Mouse (Mus musculus): ENCODE measurements around the gene Dpy19l2.
"Not testable (repeated sequence)": the region's sequence is repeated elsewhere in the genome, so short reads cannot be mapped to it uniquely, and the experiment has no call there.

Dpy19l2 gene

DNA sequence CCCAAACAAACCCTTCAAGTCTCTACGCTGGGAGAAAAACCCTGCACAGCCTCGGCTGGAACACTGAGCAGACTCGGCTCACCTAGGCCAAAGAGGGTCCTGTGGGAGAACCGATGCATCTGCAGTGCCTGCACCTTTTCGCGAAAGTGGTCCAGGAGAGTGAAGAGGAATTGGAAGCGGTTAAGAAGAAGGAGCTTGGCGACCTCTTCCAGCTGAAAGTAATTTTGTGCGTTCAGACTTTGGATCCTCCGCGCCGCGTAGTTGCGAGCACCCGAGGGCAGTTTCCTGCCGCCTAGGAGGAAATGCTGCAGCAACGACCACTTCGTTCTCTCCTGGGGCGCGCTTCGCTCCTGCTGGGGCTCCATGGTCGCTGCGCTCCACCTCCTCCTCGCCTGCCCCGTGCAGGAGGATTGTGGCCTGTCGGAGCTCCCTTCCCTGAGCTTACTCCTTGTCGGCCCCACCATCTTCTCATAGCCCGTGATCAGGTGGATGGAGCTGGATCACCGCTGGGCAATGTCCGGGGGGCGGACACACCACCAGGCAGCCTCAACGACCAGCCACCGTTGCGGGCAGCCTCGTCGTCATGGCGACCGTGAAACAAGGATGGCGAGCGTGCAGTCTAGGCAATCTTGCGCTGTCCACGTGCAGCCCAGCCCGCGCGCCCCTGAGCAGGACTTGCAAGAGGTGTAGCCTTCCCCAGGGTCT lies at the start of gene Dpy19l2:
TSS of gene Dpy19l2 (minus strand) at position 594 of the 705 bp plus-strand sequence.
- DNase-seq: no peak

DNA sequence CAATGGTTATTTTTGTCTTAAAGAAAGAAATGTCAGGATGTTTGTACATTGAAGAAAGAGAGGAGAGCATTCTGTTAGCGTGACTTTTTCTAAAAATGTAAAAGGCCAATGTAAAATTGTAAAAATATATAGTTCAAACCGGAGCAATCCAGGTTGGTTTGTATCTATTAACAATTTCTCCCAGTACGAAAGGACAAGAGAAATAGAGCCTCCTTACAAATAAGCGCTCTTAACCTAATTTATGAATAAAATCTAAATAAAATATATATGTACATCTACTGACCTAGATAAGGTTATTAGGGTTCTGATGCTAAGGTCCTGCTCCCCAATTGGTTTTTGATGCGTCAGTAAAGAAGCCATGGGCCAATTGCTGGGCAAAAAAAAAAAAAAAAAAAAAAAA lies 48.9 kb upstream of the Dpy19l2 start:
- DNase-seq: no peak

DNA sequence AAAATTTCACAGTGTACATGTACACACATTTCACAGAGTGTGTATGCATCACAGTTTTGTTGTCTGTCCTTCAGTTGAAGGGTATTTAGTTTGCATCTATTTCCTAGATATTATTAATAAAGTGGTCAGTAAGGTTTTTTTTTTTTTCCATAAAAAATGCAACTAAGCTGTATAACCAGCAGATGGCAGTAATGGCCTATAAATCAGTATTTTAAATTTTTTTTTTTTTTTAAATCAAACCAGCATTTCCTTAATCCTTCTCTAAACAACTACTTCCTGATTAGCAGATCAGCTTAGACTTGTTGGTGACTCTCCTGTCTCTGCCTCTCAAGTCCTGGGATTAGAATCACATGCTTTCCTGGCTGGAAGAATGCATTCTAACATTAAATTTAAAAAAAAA lies 5.2 kb upstream of the Dpy19l2 start:
- no peak for DNase-seq

DNA sequence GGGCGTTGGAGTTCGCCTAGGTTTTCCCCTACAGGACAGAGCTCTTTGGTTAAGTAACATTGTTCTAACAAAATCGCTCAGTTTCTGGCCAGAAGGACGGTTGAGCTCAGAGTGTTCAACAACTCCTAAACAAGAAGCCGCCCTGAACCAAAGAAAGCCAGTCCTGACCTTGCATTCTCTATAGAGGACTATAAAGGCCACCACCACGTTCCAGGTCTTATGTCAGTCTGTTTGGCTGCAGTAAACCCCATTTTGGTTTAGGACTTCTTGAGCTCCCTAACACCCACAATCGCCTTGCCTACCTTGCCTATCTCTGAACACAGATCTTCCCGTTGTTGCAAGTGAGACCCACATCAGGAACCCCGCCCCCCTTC lies 299 bp upstream of the Dpy19l2 start:
- no peak for DNase-seq

DNA sequence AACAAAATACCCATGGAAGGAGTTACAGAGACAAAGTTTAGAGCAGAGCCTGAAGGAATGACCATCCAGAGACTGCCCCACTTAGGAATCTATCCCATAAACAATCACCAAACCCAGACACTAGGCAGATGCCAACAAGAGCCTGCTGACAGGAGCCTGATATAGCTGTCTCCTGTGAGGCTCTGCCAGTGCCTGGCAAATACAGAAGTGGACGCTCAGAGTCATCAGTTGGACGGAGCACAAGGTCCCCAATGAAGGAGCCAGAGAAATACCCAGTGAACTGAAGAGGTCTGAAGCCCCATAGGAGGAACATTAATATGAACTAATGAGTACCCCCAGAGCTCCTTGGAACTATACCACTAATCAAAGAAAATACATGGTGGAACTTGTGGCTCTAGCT lies 58.8 kb downstream of the Dpy19l2 start:
- not testable (repeated sequence) for DNase-seq

DNA sequence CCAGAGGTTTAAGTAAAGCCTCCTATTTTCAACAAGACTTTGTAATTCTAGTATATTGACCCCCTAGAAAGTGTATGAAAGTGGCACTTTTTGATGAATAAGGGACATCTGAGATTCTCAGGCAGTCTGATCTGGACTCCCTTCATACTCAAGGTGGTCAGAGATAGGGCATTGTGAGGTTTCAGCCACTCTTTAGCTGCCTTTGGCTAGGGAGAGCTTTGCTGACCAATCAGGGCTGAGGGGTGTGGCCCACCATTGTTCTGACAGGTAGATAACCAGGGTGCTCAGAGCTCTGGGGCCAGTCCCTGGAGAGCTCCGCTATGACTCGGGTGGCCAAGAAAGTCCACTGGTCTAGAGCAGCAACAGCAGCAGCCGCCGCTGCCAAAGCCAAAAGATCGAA lies 71.2 kb downstream of the Dpy19l2 start, which contains the start of gene Cypt4:
TSS of gene Cypt4 (plus strand) at position 301 of the 400 bp plus-strand sequence.
- DNase-seq: no peak

DNA sequence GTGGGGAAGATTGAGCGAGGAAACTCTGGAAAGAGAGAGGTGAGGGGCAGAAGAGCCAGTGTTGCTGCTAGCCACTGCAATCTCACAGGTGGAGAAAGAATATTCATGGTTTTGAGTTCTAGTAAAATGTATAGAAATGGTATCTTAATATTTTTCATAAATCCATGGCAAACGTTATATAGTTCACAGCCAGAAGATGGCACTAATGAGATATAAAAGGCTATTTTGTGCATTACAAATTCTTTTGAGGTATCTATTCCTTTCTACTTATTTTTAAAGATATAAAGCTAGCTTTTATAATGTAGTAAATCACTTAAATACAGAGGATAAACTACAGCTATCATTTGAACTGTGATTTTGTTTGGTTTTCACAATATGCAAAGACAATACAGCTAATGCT lies 157.9 kb downstream of the Dpy19l2 start:
- DNase-seq: no peak

DNA sequence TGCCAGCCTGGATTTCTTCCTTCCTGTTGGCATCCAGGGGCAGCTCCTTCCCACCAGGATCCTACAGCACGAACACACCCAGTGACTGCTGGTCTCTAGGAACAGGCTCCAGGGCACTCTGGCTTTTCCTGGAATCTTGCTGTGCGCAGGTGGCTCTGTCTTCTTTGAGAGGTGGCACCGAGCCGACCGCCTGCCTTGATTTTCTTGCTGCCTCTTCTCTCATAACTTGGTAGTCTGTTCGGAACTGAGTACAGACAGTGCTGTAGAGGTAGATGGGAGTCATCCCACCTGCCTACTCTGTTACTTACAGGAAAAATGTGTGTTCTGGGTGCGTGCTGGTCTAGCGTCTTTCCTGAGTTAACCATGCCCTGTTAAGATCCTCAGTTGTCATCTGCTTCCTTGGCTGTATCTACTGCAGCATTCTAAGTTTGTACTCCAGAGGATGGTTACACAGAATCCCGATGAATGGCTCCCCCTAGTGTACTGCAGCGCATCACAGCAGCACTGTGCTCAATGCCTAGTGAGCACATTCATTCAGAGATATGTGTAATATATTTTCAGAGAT lies 179.4 kb downstream of the Dpy19l2 start:
- DNase-seq: peak; percentile 78 to 79

DNA sequence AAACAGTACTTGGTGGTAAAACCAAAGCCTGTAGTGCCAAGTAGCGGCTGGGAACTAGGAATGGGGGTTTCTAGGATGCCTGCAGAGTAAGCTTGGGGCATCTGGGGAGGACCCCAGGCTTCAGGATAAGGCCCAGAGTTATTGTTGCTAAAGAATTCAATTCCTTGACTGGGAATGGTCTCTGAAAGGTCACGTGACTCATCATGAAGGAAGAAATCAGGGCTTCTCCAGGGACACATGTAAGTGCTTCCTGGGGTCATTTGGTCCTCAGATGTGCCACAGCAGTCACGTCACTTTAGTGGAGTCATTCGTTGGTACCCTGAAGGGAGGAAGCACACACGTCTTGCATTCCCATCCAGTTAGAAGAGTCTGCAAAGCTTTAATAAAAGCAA lies 182.0 kb downstream of the Dpy19l2 start:
- no peak for DNase-seq

DNA sequence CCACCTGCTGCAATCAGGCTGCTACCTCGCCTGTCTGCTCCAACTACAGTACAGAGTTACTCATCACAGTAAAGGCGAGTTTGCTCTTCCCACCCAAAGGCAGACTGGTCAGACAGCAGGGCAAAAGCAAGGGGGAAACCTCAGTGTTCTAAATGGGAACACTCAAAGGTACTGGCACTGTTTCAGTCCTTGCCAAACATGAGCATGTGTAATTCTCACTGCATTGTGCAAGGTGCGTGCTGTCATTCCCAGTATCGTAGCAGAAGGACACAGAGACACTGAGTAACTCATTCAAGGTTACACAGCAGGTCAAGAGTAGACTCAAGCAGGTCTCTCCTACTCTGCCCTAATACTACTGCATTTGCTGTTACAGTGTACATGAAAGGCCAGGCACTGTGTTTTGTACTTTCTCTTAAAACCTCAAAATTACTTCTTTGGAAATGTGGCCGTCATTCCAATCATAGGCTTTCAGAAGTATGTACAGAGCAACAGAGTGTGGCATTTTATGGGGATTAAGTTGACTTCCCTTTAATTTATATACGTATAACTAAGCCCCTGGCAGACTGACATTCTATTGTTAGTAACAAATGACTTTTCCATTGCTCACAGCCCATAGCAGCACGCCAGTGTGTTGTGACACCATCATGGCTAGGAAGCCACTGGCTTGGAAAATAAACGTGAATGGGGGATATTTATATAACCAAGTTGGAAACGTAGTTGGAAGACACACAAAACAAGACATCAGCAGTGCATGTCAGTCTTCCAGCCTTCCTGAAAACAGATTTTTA lies 182.6 kb downstream of the Dpy19l2 start:
- no peak for DNase-seq

DNA sequence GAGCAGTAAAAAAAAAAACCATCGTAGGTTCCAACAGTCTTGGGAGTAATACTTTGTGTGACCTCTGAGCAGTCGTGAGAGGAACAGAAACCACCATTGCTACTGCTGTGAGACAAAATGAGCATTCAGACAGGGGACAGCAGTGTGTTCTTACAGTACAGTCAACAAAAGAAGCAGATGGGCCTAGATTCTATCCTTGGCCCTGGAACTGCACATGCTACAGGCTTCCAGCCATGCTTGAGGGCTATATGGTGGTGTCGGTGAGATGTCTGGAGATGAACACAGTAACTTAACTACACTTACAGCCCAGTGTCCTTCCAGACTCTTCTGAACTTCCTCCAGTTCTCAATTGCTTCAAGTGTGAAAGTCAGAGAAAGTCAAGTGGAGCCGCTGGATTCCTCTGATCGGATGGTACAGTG lies 184.0 kb downstream of the Dpy19l2 start:
- DNase-seq: no peak

DNA sequence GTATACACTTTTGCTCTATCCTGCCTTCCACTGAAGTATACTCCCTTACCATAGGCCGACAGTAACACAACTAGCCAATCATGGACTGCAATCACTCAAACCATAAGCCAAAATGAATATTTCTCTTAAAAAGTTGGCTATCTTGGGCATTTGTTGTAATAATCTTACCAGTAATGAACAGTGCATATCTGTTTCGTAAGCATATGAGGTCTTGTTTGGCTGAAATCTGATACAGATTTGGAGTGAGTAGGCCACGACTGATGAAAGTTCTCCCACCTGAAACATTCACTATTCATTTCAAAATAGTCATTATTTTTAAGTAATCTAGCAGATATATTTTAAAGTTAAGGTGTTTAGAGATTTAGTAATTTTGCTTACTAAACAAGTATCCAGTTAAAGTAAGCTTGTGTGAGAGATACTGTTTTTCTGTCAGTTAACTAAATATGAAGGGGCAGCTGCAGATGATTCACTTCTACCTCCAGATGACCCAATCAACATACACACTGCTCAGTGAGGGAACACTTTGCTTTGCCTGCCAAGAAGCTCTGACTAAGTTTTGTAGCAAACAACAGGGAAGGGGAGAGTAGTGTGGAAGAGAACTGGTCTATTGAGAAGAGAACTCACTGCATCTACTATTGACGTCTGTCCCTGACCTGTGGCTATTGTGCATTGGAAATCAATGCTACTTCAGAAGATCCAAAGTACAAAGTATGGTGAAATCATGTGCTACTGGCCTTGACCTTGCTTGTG lies 184.5 kb downstream of the Dpy19l2 start:
- no peak for DNase-seq

DNA sequence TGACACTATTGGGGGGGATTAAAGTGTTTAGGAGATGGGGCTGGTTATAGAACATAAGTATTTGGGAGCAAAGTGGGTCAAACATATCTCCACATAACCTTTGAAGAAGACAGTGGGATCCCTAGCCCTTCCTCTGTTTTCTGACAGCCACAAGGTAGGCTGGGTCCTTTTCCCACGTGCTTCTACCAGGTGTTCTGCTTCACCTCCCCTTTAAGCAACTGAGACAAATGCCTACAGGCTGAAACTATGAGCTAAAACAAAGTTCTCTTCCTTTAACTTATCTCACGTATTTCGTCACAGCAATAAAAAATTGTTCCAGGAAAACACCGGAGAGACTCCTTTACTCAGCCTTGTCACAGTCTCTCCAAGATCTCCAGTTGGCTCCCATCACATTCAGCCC lies 187.2 kb downstream of the Dpy19l2 start:
- DNase-seq: no peak

All from cerebellum, adult 18-20 months (tissue).